Mouse (Mus musculus): Measurements from ENCODE around the gene Grb10.

- no peak for TF ChIP-seq CTCF (conservative IDR thresholded peaks at IDR 0.05; ENCODE audit: insufficient read depth, insufficient read length, low read depth, low read length)
- no peak for TF ChIP-seq POLR2A (IDR thresholded peaks at IDR 0.05; ENCODE audit: low read depth, low read length)
Measured at GRCm38 (mm10) chr11:12032831-12033230, 5.7 kb downstream of the Grb10 start.

Measured in kidney, adult 2 months (tissue).